ENCODE assay signal across 18 mouse cellular contexts in genomic region chr4:124808511-124808910, GRCm38 (mm10). TPM values are rescaled to one million over a fixed set of nuclear protein-coding genes. Genes with fewer than 3 reads are reported as not detected.
A peak's percentile ranks its signal among the peaks of the same experiment; 100 is the strongest.
DNase-seq lines count a peak whose midpoint lies in the region; ATAC-seq and TF ChIP-seq lines count a peak whose summit lies in the region.
"Had no signal": no experiment of that assay in that cellular context is flagged by ENCODE, and none has a peak within 500 bp of the region (broad histone marks: within the 10 kb centered on the region; RNA-seq: fewer than 3 reads in every experiment).

No protein-coding gene starts in this region.

- peaks cover 7% of the 10 kb centered on the region for H3K4me1 ChIP-seq in kidney, adult 2 months (ENCODE audit: control insufficient read depth, insufficient read depth, low read length)
- H3K4me1 ChIP-seq in kidney, embryonic 14.5 days (ENCODE audit: control insufficient read depth, insufficient read depth, low read length), result peaks cover 3% of the 10 kb centered on the region; the same call in 1 of the 2 replicates
- H3K4me1 ChIP-seq in brown adipose tissue, adult 24 weeks (ENCODE audit: control insufficient read depth, insufficient read depth, insufficient read length, low read length), result peaks cover 10% of the 10 kb centered on the region
- H3K4me1 ChIP-seq in heart, embryonic 15.5 days (replicated peaks), result peaks cover 6% of the 10 kb centered on the region
- peaks cover 73% of the 10 kb centered on the region for H3K4me1 ChIP-seq in liver, embryonic 13.5 days (replicated peaks)

- no peak overlapping the region for H3K4me2 ChIP-seq in kidney, embryonic 14.5 days (replicated peaks; ENCODE audit: low read depth, low read length)
- H3K4me2 ChIP-seq in heart, embryonic 15.5 days, result no peak overlapping the region
- peak overlapping the region; percentile 28 for H3K4me2 ChIP-seq in liver, embryonic 13.5 days
- H3K4me2 ChIP-seq: hindbrain, embryonic 12.5 days; midbrain, embryonic 11.5 days had no signal

- no peaks in the 10 kb centered on the region for H3K9me3 ChIP-seq in kidney, embryonic 14.5 days (ENCODE audit: control insufficient read depth, low read length)
- H3K9me3 ChIP-seq in heart, embryonic 15.5 days (replicated peaks), result no peaks in the 10 kb centered on the region
- no peaks in the 10 kb centered on the region for H3K9me3 ChIP-seq in liver, embryonic 13.5 days (replicated peaks)
- H3K9me3 ChIP-seq: embryonic facial prominence, embryonic 10.5 days; hindbrain, embryonic 12.5 days; limb, embryonic 10.5 days had no signal

- H3K27me3 ChIP-seq in kidney, adult 2 months (replicated peaks; ENCODE audit: control insufficient read depth, insufficient read depth, low read length), result no peaks in the 10 kb centered on the region
- no peaks in the 10 kb centered on the region for H3K27me3 ChIP-seq in kidney, embryonic 14.5 days (ENCODE audit: control insufficient read depth, insufficient read depth, low read length)
- no peaks in the 10 kb centered on the region for H3K27me3 ChIP-seq in heart, embryonic 15.5 days
- no peaks in the 10 kb centered on the region for H3K27me3 ChIP-seq in liver, embryonic 13.5 days
- H3K27me3 ChIP-seq: hindbrain, embryonic 12.5 days had no signal

- H3K4me3 ChIP-seq in kidney, adult 2 months (ENCODE audit: insufficient read depth, low read depth, low read length), result no peak overlapping the region
- no peak overlapping the region for H3K4me3 ChIP-seq in kidney, embryonic 14.5 days (ENCODE audit: low read length)
- H3K4me3 ChIP-seq in brown adipose tissue, adult 24 weeks (ENCODE audit: insufficient read depth, low read depth, low read length), result no peak overlapping the region
- H3K4me3 ChIP-seq in heart, embryonic 15.5 days, result no peak overlapping the region
- no peak overlapping the region for H3K4me3 ChIP-seq in liver, embryonic 13.5 days (replicated peaks)
- H3K4me3 ChIP-seq: embryonic facial prominence, embryonic 10.5 days; hindbrain, embryonic 12.5 days; limb, embryonic 10.5 days; myocyte had no signal

- TF ChIP-seq CTCF in kidney, adult 2 months (conservative IDR thresholded peaks at IDR 0.05; ENCODE audit: insufficient read depth, insufficient read length, low read depth, low read length), result no peak

- peak overlapping the region; percentile 37 for H3K27ac ChIP-seq in kidney, adult 2 months (ENCODE audit: insufficient read depth, low read depth, low read length)
- no peak overlapping the region for H3K27ac ChIP-seq in kidney, embryonic 14.5 days (ENCODE audit: low read depth, low read length)
- peak overlapping the region; percentile 41 for H3K27ac ChIP-seq in brown adipose tissue, adult 24 weeks (replicated peaks; ENCODE audit: low read depth, low read length)
- 0 out of 2 replicates have a peak overlapping the region, but pooled peaks have one; percentile 24 for H3K27ac ChIP-seq in heart, embryonic 15.5 days
- H3K27ac ChIP-seq in liver, embryonic 13.5 days, result peak overlapping the region; percentile 59
- H3K27ac ChIP-seq: embryonic facial prominence, embryonic 10.5 days; hindbrain, embryonic 12.5 days; limb, embryonic 10.5 days had no signal

- ATAC-seq in kidney, embryonic 14.5 days (ENCODE audit: low FRiP score, low TSS enrichment), result no peak
- no peak for ATAC-seq in heart, embryonic 15.5 days (replicated peaks; ENCODE audit: insufficient number of reproducible peaks, insufficient read depth, low FRiP score, low read depth)
- ATAC-seq in liver, embryonic 13.5 days (ENCODE audit: low read depth), result peak; percentile 25; the same call in 1 of the 2 replicates
- ATAC-seq: lung, postnatal 0 days had no signal

- no peaks in the 10 kb centered on the region for H3K36me3 ChIP-seq in kidney, adult 2 months (ENCODE audit: control insufficient read depth, insufficient read depth, low read length)
- peaks cover 39% of the 10 kb centered on the region for H3K36me3 ChIP-seq in kidney, embryonic 14.5 days (ENCODE audit: control insufficient read depth, insufficient read depth, low read length)
- peaks cover 18% of the 10 kb centered on the region; the same call in 1 of the 2 replicates for H3K36me3 ChIP-seq in heart, embryonic 15.5 days
- H3K36me3 ChIP-seq in liver, embryonic 13.5 days, result peaks cover 75% of the 10 kb centered on the region

- 50% methylated on average over 5 of the region's 5 CpGs for WGBS in kidney, adult 2 months
- WGBS in kidney, embryonic 14.5 days, result 85% methylated on average over 5 of the region's 5 CpGs
- WGBS in heart, embryonic 15.5 days, result 61% methylated on average over 5 of the region's 5 CpGs
- WGBS in liver, embryonic 13.5 days (ENCODE audit: insufficient replicate concordance), result 43% methylated on average over 5 of the region's 5 CpGs

- H3K9ac ChIP-seq in kidney, embryonic 14.5 days (ENCODE audit: low read depth, low read length), result no peak overlapping the region
- no peak overlapping the region for H3K9ac ChIP-seq in heart, embryonic 15.5 days
- H3K9ac ChIP-seq in liver, embryonic 13.5 days, result peak overlapping the region; percentile 28
- H3K9ac ChIP-seq: hindbrain, embryonic 12.5 days had no signal

- TF ChIP-seq POLR2A in kidney, adult 2 months (IDR thresholded peaks at IDR 0.05; ENCODE audit: low read depth, low read length), result no peak

- peak; percentile 59 for DNase-seq in kidney, adult 2 months
- DNase-seq in liver, embryonic 13.5 days, result no peak
- DNase-seq in right cerebral cortex, postnatal 4 days, result no peak
- no peak for DNase-seq in adrenal gland, postnatal 25 days
- DNase-seq in thymus, postnatal 14 days, result no peak
- DNase-seq: cerebellum, postnatal 25 days; layer of hippocampus, postnatal 36 days; right cerebral cortex, adult 18-20 months; thymus, postnatal 36 days had no signal

RNA-seq across cellular contexts. Expression of gene Mtf1, which starts 6.6 kb away (rescaled TPM):
- polyA plus RNA-seq in kidney, adult 2 months (2012; rRNA removed), result 7.5 and 8.9 TPM in 2 replicates
- 13.7 and 17.5 TPM in 2 replicates for polyA plus RNA-seq in kidney, embryonic 14.5 days (2014; fragmentation: Nextera tagmentation; extraction: Ambion mirVana)
- polyA plus RNA-seq in brown adipose tissue, adult 24 weeks (2012; ENCODE audit: insufficient read depth, insufficient read length, missing spikeins), result 6.2 and 6.9 TPM in 2 replicates
- polyA plus RNA-seq in heart, embryonic 15.5 days (2015; fragmentation: Nextera tagmentation; extraction: Ambion mirVana), result 10.1 and 10.6 TPM in 2 replicates
- 14.4 and 15.5 TPM in 2 replicates for polyA plus RNA-seq in liver, embryonic 13.5 days (2015; fragmentation: Nextera tagmentation; extraction: Ambion mirVana)
- 20.4 and 22.5 TPM in 2 replicates for total RNA-seq in adrenal gland, postnatal 25 days (2021)

RNA-seq across cellular contexts. Expression of gene Yrdc, which starts 42.0 kb away (rescaled TPM):
- polyA plus RNA-seq in kidney, adult 2 months (2012; rRNA removed), result 34.3 TPM in 2 replicates
- 40.4 and 49.8 TPM in 2 replicates for polyA plus RNA-seq in kidney, embryonic 14.5 days (2014; fragmentation: Nextera tagmentation; extraction: Ambion mirVana)
- polyA plus RNA-seq in brown adipose tissue, adult 24 weeks (2012; ENCODE audit: insufficient read depth, insufficient read length, missing spikeins), result 15.8 and 17.4 TPM in 2 replicates
- 20.4 and 23.8 TPM in 2 replicates for polyA plus RNA-seq in heart, embryonic 15.5 days (2015; fragmentation: Nextera tagmentation; extraction: Ambion mirVana)
- polyA plus RNA-seq in liver, embryonic 13.5 days (2015; fragmentation: Nextera tagmentation; extraction: Ambion mirVana), result 20.0 and 23.2 TPM in 2 replicates
- total RNA-seq in adrenal gland, postnatal 25 days (2021), result 35.0 and 48.6 TPM in 2 replicates

RNA-seq across cellular contexts. Expression of gene 1110065P20Rik, which starts 42.5 kb away (rescaled TPM):
- 57.8 and 69.5 TPM in 2 replicates for polyA plus RNA-seq in kidney, adult 2 months (2012; rRNA removed)
- 53.6 and 64.3 TPM in 2 replicates for polyA plus RNA-seq in kidney, embryonic 14.5 days (2014; fragmentation: Nextera tagmentation; extraction: Ambion mirVana)
- 37.8 and 44.1 TPM in 2 replicates for polyA plus RNA-seq in brown adipose tissue, adult 24 weeks (2012; ENCODE audit: insufficient read depth, insufficient read length, missing spikeins)
- 40.3 and 43.9 TPM in 2 replicates for polyA plus RNA-seq in heart, embryonic 15.5 days (2015; fragmentation: Nextera tagmentation; extraction: Ambion mirVana)
- 12.1 and 15.3 TPM in 2 replicates for polyA plus RNA-seq in liver, embryonic 13.5 days (2015; fragmentation: Nextera tagmentation; extraction: Ambion mirVana)
- total RNA-seq in adrenal gland, postnatal 25 days (2021), result 41.9 and 43.9 TPM in 2 replicates

RNA-seq across cellular contexts. Expression of gene Maneal, which starts 53.5 kb away (rescaled TPM):
- polyA plus RNA-seq in kidney, adult 2 months (2012; rRNA removed), result 0.27 and 0.33 TPM in 2 replicates
- polyA plus RNA-seq in kidney, embryonic 14.5 days (2014; fragmentation: Nextera tagmentation; extraction: Ambion mirVana), result 0.66 and 0.81 TPM in 2 replicates
- polyA plus RNA-seq in brown adipose tissue, adult 24 weeks (2012; ENCODE audit: insufficient read depth, insufficient read length, missing spikeins), result 0.42 TPM in 1 of 2 replicates, not detected in the other
- 0.16 TPM in 1 of 2 replicates, not detected in the other for polyA plus RNA-seq in heart, embryonic 15.5 days (2015; fragmentation: Nextera tagmentation; extraction: Ambion mirVana)
- 0.03 and 0.05 TPM in 2 replicates for polyA plus RNA-seq in liver, embryonic 13.5 days (2015; fragmentation: Nextera tagmentation; extraction: Ambion mirVana)
- total RNA-seq in adrenal gland, postnatal 25 days (2021), result 4.1 and 6.4 TPM in 2 replicates
- polyA plus RNA-seq: myocyte had no signal
